Mouse (Mus musculus): ENCODE results near the gene Socs2. TPM values are rescaled to one million over a fixed set of nuclear protein-coding genes. Genes with fewer than 3 reads are reported as not detected.

Gene Socs2
- total and polyA plus RNA-seq, 3 experiments = 87.7 to 202 (median 136) TPM

- peak; percentile 59 for ATAC-seq (ENCODE audit: extremely low read depth, insufficient number of reproducible peaks, low FRiP score, poor library complexity, severe bottlenecking)
- DNase-seq (ENCODE audit: low spot score) = peak; percentile 80
- peak overlapping the region; percentile 88 for H3K4me3 ChIP-seq (ENCODE audit: low read depth, low read length)
- H3K36me3 ChIP-seq (replicated peaks) = peaks cover 6% of the 10 kb centered on the region
- H3K4me1 ChIP-seq (ENCODE audit: insufficient read depth, low read depth, low read length) = peaks cover 32% of the 10 kb centered on the region
- H3K27me3 ChIP-seq (ENCODE audit: insufficient read depth, low read length) = peaks cover 11% of the 10 kb centered on the region
- TF ChIP-seq GATA1 (IDR thresholded peaks at IDR 0.05; ENCODE audit: borderline replicate concordance, low read length) (no peak), CTCF (IDR thresholded peaks at IDR 0.05; ENCODE audit: low read depth, low read length) (peak; percentile 33; the same call in 1 of the 2 replicates)
- no peaks in the 10 kb centered on the region for H3K9me3 ChIP-seq (replicated peaks)
These were observed 686 bp upstream of the Socs2 start for GRCm38 (mm10) chr10:95417496-95418236.

- H3K4me3 ChIP-seq (ENCODE audit: low read depth, low read length) = peak overlapping the region; percentile 88
- H3K27me3 ChIP-seq (ENCODE audit: insufficient read depth, low read length) = peaks cover 8% of the 10 kb centered on the region
- ATAC-seq (ENCODE audit: extremely low read depth, insufficient number of reproducible peaks, low FRiP score, poor library complexity, severe bottlenecking) (no peak), DNase-seq (ENCODE audit: low spot score) (no peak)
- no peak for TF ChIP-seq TAL1 (conservative IDR thresholded peaks at IDR 0.05; ENCODE audit: low read depth, low read length)
- no peak for TF ChIP-seq CTCF (IDR thresholded peaks at IDR 0.05; ENCODE audit: low read depth, low read length)
- TF ChIP-seq POLR2AphosphoS5 (IDR thresholded peaks at IDR 0.05; ENCODE audit: insufficient replicate concordance, low read depth, low read length) = no peak
- no peak for TF ChIP-seq GATA2 (IDR thresholded peaks at IDR 0.05; ENCODE audit: borderline replicate concordance, low read depth, low read length)
- no peak for TF ChIP-seq GATA1 (IDR thresholded peaks at IDR 0.05; ENCODE audit: borderline replicate concordance, low read length)
- H3K4me1 ChIP-seq (ENCODE audit: insufficient read depth, low read depth, low read length) = peaks cover 37% of the 10 kb centered on the region
- H3K9me3 ChIP-seq (replicated peaks) = no peaks in the 10 kb centered on the region
- peaks cover 13% of the 10 kb centered on the region for H3K36me3 ChIP-seq (replicated peaks)
These were observed 657 bp downstream of the Socs2 start for GRCm38 (mm10) chr10:95416361-95416684.

DNA sequence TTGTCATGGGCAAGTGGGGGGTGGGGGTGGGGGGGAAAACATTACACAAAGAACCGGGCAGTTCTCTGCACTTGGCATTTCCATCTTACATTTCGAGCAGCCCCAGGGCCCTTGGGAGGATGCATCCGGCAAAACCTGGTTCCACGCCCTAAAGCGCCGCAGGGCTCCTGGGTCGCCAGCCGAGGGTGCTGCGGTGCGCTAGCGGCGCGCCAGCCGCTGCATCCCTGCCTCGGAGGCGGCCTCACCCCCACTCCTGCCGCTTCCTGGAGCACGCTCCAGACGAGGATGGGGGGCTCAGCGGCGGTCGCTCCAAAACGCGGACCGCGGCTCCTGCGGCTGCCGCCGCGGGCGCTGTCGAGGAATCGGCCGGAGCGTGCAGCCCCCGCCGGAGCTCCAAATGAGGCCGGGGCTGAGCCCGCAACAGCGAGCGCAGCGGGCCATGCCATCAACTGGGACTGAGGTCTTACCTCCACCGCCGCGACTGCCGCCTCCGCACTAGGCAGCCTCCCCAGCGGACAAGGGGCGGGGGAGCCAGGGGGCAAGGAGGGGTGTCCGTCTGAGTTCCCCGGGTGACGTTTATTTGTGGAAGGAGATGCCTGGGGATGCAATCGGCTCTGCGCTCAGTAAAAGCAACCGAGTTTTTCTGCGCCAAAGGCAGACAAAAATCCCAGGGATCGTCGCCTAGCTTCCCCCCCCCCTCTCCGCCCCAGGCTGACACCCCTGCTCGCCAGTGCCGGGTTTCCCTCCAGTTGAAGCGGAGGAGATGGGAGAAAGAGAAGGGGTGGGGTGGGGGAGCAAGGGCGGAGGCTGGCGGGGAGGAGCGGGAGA, 1.2 kb downstream of the Socs2 start:
- TF ChIP-seq GATA1 (IDR thresholded peaks at IDR 0.05; ENCODE audit: borderline replicate concordance, low read length) (no peak), CTCF (IDR thresholded peaks at IDR 0.05; ENCODE audit: low read depth, low read length) (no peak), POLR2AphosphoS5 (IDR thresholded peaks at IDR 0.05; ENCODE audit: insufficient replicate concordance, low read depth, low read length) (no peak), TAL1 (conservative IDR thresholded peaks at IDR 0.05; ENCODE audit: low read depth, low read length) (no peak), GATA2 (IDR thresholded peaks at IDR 0.05; ENCODE audit: borderline replicate concordance, low read depth, low read length) (no peak)
- Histone ChIP-seq H3K4me1 (ENCODE audit: insufficient read depth, low read depth, low read length) (peaks cover 43% of the 10 kb centered on the region), H3K4me3 (ENCODE audit: low read depth, low read length) (peak overlapping the region; percentile 88), H3K27me3 (ENCODE audit: insufficient read depth, low read length) (peaks cover 7% of the 10 kb centered on the region), H3K36me3 (replicated peaks) (peaks cover 19% of the 10 kb centered on the region), H3K9me3 (replicated peaks) (no peaks in the 10 kb centered on the region)
- no peak for ATAC-seq (ENCODE audit: extremely low read depth, insufficient number of reproducible peaks, low FRiP score, poor library complexity, severe bottlenecking)
- DNase-seq (ENCODE audit: low spot score) = peak; percentile 69

GRCm38 (mm10) chr10:95415159-95415532, 1.8 kb downstream of the Socs2 start:
- peaks cover 24% of the 10 kb centered on the region for H3K36me3 ChIP-seq (replicated peaks)
- DNase-seq (ENCODE audit: low spot score) (peak; percentile 7), ATAC-seq (ENCODE audit: extremely low read depth, insufficient number of reproducible peaks, low FRiP score, poor library complexity, severe bottlenecking) (no peak)
- H3K27me3 ChIP-seq (ENCODE audit: insufficient read depth, low read length) = peaks cover 1% of the 10 kb centered on the region
- peaks cover 44% of the 10 kb centered on the region for H3K4me1 ChIP-seq (ENCODE audit: insufficient read depth, low read depth, low read length)
- H3K9me3 ChIP-seq (replicated peaks) = no peaks in the 10 kb centered on the region
- TF ChIP-seq GATA2 (IDR thresholded peaks at IDR 0.05; ENCODE audit: borderline replicate concordance, low read depth, low read length) (no peak), GATA1 (IDR thresholded peaks at IDR 0.05; ENCODE audit: borderline replicate concordance, low read length) (no peak), CTCF (IDR thresholded peaks at IDR 0.05; ENCODE audit: low read depth, low read length) (no peak), TAL1 (conservative IDR thresholded peaks at IDR 0.05; ENCODE audit: low read depth, low read length) (no peak), POLR2AphosphoS5 (IDR thresholded peaks at IDR 0.05; ENCODE audit: insufficient replicate concordance, low read depth, low read length) (no peak)
- H3K4me3 ChIP-seq (ENCODE audit: low read depth, low read length) = peak overlapping the region; percentile 88

- no peak for TF ChIP-seq GATA1 (IDR thresholded peaks at IDR 0.05; ENCODE audit: borderline replicate concordance, low read length)
- no peak for TF ChIP-seq GATA2 (IDR thresholded peaks at IDR 0.05; ENCODE audit: borderline replicate concordance, low read depth, low read length)
- no peak for TF ChIP-seq TAL1 (conservative IDR thresholded peaks at IDR 0.05; ENCODE audit: low read depth, low read length)
- DNase-seq (ENCODE audit: low spot score) = peak; percentile 31
These were observed 2.4 kb downstream of the Socs2 start for GRCm38 (mm10) chr10:95414316-95415158.

DNA sequence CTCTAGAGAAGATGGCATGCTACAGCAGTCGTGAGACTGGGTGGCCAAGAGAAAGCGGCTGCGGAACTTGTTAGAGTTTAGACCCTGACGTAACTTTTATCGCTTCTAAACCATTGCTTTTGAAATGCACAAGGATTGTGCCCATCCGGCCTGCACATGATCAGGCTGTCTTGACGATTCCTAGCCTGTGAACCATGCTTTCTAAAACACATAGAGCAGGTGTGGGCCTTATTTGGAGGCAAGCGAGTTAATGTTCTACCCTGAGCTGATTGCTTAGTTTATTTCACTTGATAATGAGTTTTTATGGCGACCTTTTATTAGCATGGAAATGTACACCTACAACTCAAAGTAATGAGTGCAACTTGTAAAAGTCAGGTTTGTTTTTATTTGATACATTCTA, 5.8 kb downstream of the Socs2 start:
- TF ChIP-seq CTCF (IDR thresholded peaks at IDR 0.05; ENCODE audit: low read depth, low read length) (no peak), POLR2AphosphoS5 (IDR thresholded peaks at IDR 0.05; ENCODE audit: insufficient replicate concordance, low read depth, low read length) (no peak), GATA2 (IDR thresholded peaks at IDR 0.05; ENCODE audit: borderline replicate concordance, low read depth, low read length) (no peak), GATA1 (IDR thresholded peaks at IDR 0.05; ENCODE audit: borderline replicate concordance, low read length) (no peak), TAL1 (conservative IDR thresholded peaks at IDR 0.05; ENCODE audit: low read depth, low read length) (no peak)
- ATAC-seq (ENCODE audit: extremely low read depth, insufficient number of reproducible peaks, low FRiP score, poor library complexity, severe bottlenecking) (no peak), DNase-seq (ENCODE audit: low spot score) (no peak)
- no peaks in the 10 kb centered on the region for H3K9me3 ChIP-seq (replicated peaks)
- H3K4me3 ChIP-seq (ENCODE audit: low read depth, low read length) = peak overlapping the region; percentile 8; the same call in 1 of the 2 replicates
- peaks cover 43% of the 10 kb centered on the region for H3K4me1 ChIP-seq (ENCODE audit: insufficient read depth, low read depth, low read length)
- peaks cover 62% of the 10 kb centered on the region for H3K36me3 ChIP-seq (replicated peaks)
- H3K27me3 ChIP-seq (ENCODE audit: insufficient read depth, low read length) = no peaks in the 10 kb centered on the region

More at GRCm38 (mm10) chr10:95414316-95415158, 2.4 kb downstream of the Socs2 start:
- Histone ChIP-seq H3K4me3 (ENCODE audit: low read depth, low read length) (peak overlapping the region; percentile 88), H3K9me3 (replicated peaks) (no peaks in the 10 kb centered on the region), H3K4me1 (ENCODE audit: insufficient read depth, low read depth, low read length) (peaks cover 49% of the 10 kb centered on the region), H3K36me3 (replicated peaks) (peaks cover 30% of the 10 kb centered on the region), H3K27me3 (ENCODE audit: insufficient read depth, low read length) (no peaks in the 10 kb centered on the region; the same call in 1 of the 2 replicates)
- no peak for ATAC-seq (ENCODE audit: extremely low read depth, insufficient number of reproducible peaks, low FRiP score, poor library complexity, severe bottlenecking)

Data from G1E (cell line).